Mouse (Mus musculus) limb, embryonic 14.5 days (tissue): ENCODE measurements around the gene Nfatc4. TPM values are rescaled to one million over a fixed set of nuclear protein-coding genes. Genes with fewer than 3 reads are reported as not detected.

ENCODE experiments used
- ATAC-seq: fragments of 200-750 bp; cut with Nextera tagmentation; 2 replicates; pipeline ENCODE4 v1.8.0; 2017; ENCODE audit warnings: low read depth, moderate number of reproducible peaks, moderate TSS enrichment; ENCODE audit not compliant: low FRiP score
- DNase-seq: peaks from one replicate; pipeline ENCODE4 v3.0.0-alpha.2; 2015; ENCODE audit warnings: low spot score
- H3K27ac ChIP-seq: fragments of 300-500 bp; sonication (generic); replicated peaks from 2 replicates; pipeline ENCODE4 v1.5.1; 2014; ENCODE audit warnings: low read depth, mild to moderate bottlenecking, low read length, moderate library complexity, mixed read lengths
- H3K27me3 ChIP-seq: fragments of 300-500 bp; sonication (generic); 2 replicates; pipeline ENCODE4 v1.6.1; 2014; ENCODE audit warnings: low read length, mixed read lengths; ENCODE audit not compliant: control insufficient read depth, insufficient read depth
- H3K36me3 ChIP-seq: fragments of 300-500 bp; sonication (generic); 2 replicates; pipeline ENCODE4 v1.6.1; 2014; ENCODE audit warnings: mild to moderate bottlenecking, low read length, moderate library complexity, mixed read lengths; ENCODE audit not compliant: control insufficient read depth, insufficient read depth
- H3K4me1 ChIP-seq: fragments of 300-500 bp; sonication (generic); 2 replicates; pipeline ENCODE4 v1.6.1; 2014; ENCODE audit warnings: antibody characterized with exemption, low read length, mixed read lengths; ENCODE audit not compliant: control insufficient read depth, insufficient read depth
- H3K4me2 ChIP-seq: fragments of 300-500 bp; sonication (generic); replicated peaks from 2 replicates; pipeline ENCODE4 v1.6.1; 2014; ENCODE audit warnings: low read depth, mild to moderate bottlenecking, low read length, moderate library complexity; ENCODE audit not compliant: severe bottlenecking
- H3K4me3 ChIP-seq: fragments of 300-500 bp; sonication (generic); replicated peaks from 2 replicates; pipeline ENCODE4 v1.5.1; 2014; ENCODE audit warnings: low read length
- H3K9ac ChIP-seq: fragments of 300-500 bp; sonication (generic); 2 replicates; pipeline ENCODE4 v1.6.1; 2014; ENCODE audit warnings: mild to moderate bottlenecking, low read depth, low read length, moderate library complexity; ENCODE audit not compliant: severe bottlenecking
- H3K9me3 ChIP-seq: fragments of 300-500 bp; sonication (generic); 2 replicates; pipeline ENCODE4 v1.6.1; 2016; ENCODE audit warnings: low read length; ENCODE audit not compliant: control insufficient read depth
- POLR2A ChIP-seq: fragments of 200-500 bp; IDR thresholded peaks from 2 replicates; pipeline ENCODE4 v1.8.0; 2012; ENCODE audit warnings: inconsistent platforms, mild to moderate bottlenecking, moderate library complexity, borderline replicate concordance; ENCODE audit not compliant: insufficient read depth, insufficient read length; ENCODE audit errors: extremely low read depth
- WGBS: fragments of 180-500 bp; shearing (Covaris S2); extraction: QIAGEN DNeasy Blood & Tissue Kit; methylation state at CpG from one replicate; pipeline ENCODE4 v1.1.7; 2014; 5-methylcytosine and 5-hydroxymethylcytosine counted together
- polyA plus RNA-seq, 2 experiments: library from polyadenylated mRNA; depleted of rRNA in 1 of 2; stranded (reverse) in 1 of 2; unstranded in 1 of 2; fragments of >200 nt; fragmentation: Nextera tagmentation in 1 of 2; extraction: Ambion mirVana in 1 of 2; gene quantifications; 2 replicates each; pipeline versions ENCODE4 v1.2.1 to v1.2.3; 2012 to 2014

The Nfatc4 gene
- polyA plus RNA-seq, 2 experiments: 83.5 to 171 TPM

- Histone ChIP-seq H3K27ac (no peak overlapping the region), H3K27me3 (no peaks in the 10 kb centered on the region), H3K4me2 (no peak overlapping the region), H3K4me1 (peaks cover 10% of the 10 kb centered on the region), H3K36me3 (peaks cover 86% of the 10 kb centered on the region), H3K4me3 (no peak overlapping the region), H3K9me3 (no peaks in the 10 kb centered on the region), H3K9ac (no peak overlapping the region)
- WGBS: 37% methylated on average over 4 of the region's 4 CpGs
- DNase-seq: peak; percentile 76
- ATAC-seq: no peak
- no peak for TF ChIP-seq POLR2A
Observed at GRCm38 (mm10) chr14:55866962-55867361, 44.0 kb downstream of the Nfatc4 start.

GRCm38 (mm10) chr14:55868230-55869026, 45.5 kb downstream of the Nfatc4 start:
- WGBS: 82% methylated on average over 14 of the region's 14 CpGs
- DNase-seq: no peak
- no peaks in the 10 kb centered on the region for H3K9me3 ChIP-seq
- no peaks in the 10 kb centered on the region for H3K27me3 ChIP-seq
- H3K36me3 ChIP-seq: peaks cover 95% of the 10 kb centered on the region
- ATAC-seq: no peak
- peaks cover 8% of the 10 kb centered on the region for H3K4me1 ChIP-seq
- H3K4me2 ChIP-seq: no peak overlapping the region
- no peak for TF ChIP-seq POLR2A
- H3K27ac ChIP-seq: no peak overlapping the region
- no peak overlapping the region for H3K9ac ChIP-seq
- no peak overlapping the region for H3K4me3 ChIP-seq

GRCm38 (mm10) chr14:55869538-55869937, 46.6 kb downstream of the Nfatc4 start:
- 91% methylated on average over 6 of the region's 6 CpGs for WGBS
- Histone ChIP-seq H3K4me1 (no peaks in the 10 kb centered on the region; the same call in 1 of the 2 replicates), H3K27ac (no peak overlapping the region), H3K4me3 (no peak overlapping the region), H3K9ac (no peak overlapping the region), H3K27me3 (no peaks in the 10 kb centered on the region), H3K9me3 (no peaks in the 10 kb centered on the region), H3K4me2 (no peak overlapping the region), H3K36me3 (peaks cover 87% of the 10 kb centered on the region)
- TF ChIP-seq POLR2A: no peak
- DNase-seq (no peak), ATAC-seq (no peak)

GRCm38 (mm10) chr14:55872039-55872438, 49.1 kb downstream of the Nfatc4 start:
- H3K27ac ChIP-seq: no peak overlapping the region
- no peaks in the 10 kb centered on the region for H3K9me3 ChIP-seq
- no peaks in the 10 kb centered on the region for H3K27me3 ChIP-seq
- H3K4me2 ChIP-seq: no peak overlapping the region
- no peak overlapping the region for H3K4me3 ChIP-seq
- ATAC-seq (no peak), DNase-seq (no peak)
- 90% methylated on average over 11 of the region's 12 CpGs for WGBS
- H3K4me1 ChIP-seq: no peaks in the 10 kb centered on the region; the same call in 1 of the 2 replicates
- peaks cover 62% of the 10 kb centered on the region for H3K36me3 ChIP-seq
- no peak overlapping the region for H3K9ac ChIP-seq
- TF ChIP-seq POLR2A: no peak

GRCm38 (mm10) chr14:55872551-55872950, 49.6 kb downstream of the Nfatc4 start:
- no peak for TF ChIP-seq POLR2A
- H3K36me3 ChIP-seq: peaks cover 58% of the 10 kb centered on the region
- H3K4me2 ChIP-seq: no peak overlapping the region
- ATAC-seq: no peak
- H3K27ac ChIP-seq: no peak overlapping the region
- 88% methylated on average over 17 of the region's 17 CpGs for WGBS
- no peaks in the 10 kb centered on the region for H3K27me3 ChIP-seq
- no peaks in the 10 kb centered on the region for H3K9me3 ChIP-seq
- no peak for DNase-seq
- H3K4me1 ChIP-seq: peaks cover 3% of the 10 kb centered on the region
- H3K9ac ChIP-seq: no peak overlapping the region
- H3K4me3 ChIP-seq: no peak overlapping the region

GRCm38 (mm10) chr14:55873242-55873713, 50.3 kb downstream of the Nfatc4 start:
- Histone ChIP-seq H3K9ac (peak overlapping the region; percentile 29; the same call in 1 of the 2 replicates), H3K9me3 (no peaks in the 10 kb centered on the region), H3K36me3 (peaks cover 51% of the 10 kb centered on the region), H3K4me3 (no peak overlapping the region), H3K4me2 (no peak overlapping the region), H3K27me3 (no peaks in the 10 kb centered on the region), H3K27ac (no peak overlapping the region), H3K4me1 (peaks cover 8% of the 10 kb centered on the region)
- DNase-seq: no peak
- no peak for ATAC-seq
- WGBS: 87% methylated on average over 8 of the region's 8 CpGs
- TF ChIP-seq POLR2A: no peak
